30 mouse cellular contexts compared by ENCODE assay signal in genomic region chr1:123756055-123756454, GRCm38 (mm10).
"Had no signal": no experiment of that assay in that cellular context is flagged by ENCODE, and none has a peak within 500 bp of the region (broad histone marks: within the 10 kb centered on the region; RNA-seq: fewer than 3 reads in every experiment).

No protein-coding gene starts in this region.

- H3K27me3 ChIP-seq: limb, embryonic 12.5 days; limb, embryonic 13.5 days; limb, embryonic 15.5 days; liver, embryonic 12.5 days; liver, embryonic 13.5 days; liver, embryonic 15.5 days; lung, embryonic 15.5 days; megakaryocyte, embryonic 14.5 days; midbrain, embryonic 12.5 days; midbrain, embryonic 13.5 days; midbrain, embryonic 15.5 days had no signal

- H3K36me3 ChIP-seq: limb, embryonic 10.5 days; limb, embryonic 12.5 days; limb, embryonic 13.5 days; limb, embryonic 15.5 days; liver, embryonic 12.5 days; liver, embryonic 13.5 days; liver, embryonic 15.5 days; lung, embryonic 15.5 days; midbrain, embryonic 10.5 days; midbrain, embryonic 12.5 days; midbrain, embryonic 13.5 days; midbrain, embryonic 15.5 days had no signal

- DNase-seq: left cerebral cortex, postnatal 4 days; liver; liver, embryonic 13.5 days; liver, postnatal 0 days; lung, adult 18-20 months; lung, adult 2 months; lung, embryonic 14.5 days; lung, postnatal 10 days; lung, postnatal 14 days; lung, postnatal 36 days; lung, postnatal 4 days; midbrain, embryonic 14.5 days had no signal

- H3K4me3 ChIP-seq: limb, embryonic 10.5 days; limb, embryonic 12.5 days; limb, embryonic 13.5 days; limb, embryonic 15.5 days; liver, embryonic 12.5 days; liver, embryonic 13.5 days; liver, embryonic 15.5 days; lung, embryonic 15.5 days; megakaryocyte, embryonic 14.5 days; midbrain, embryonic 10.5 days; midbrain, embryonic 12.5 days; midbrain, embryonic 13.5 days; midbrain, embryonic 15.5 days; myocyte had no signal

- ATAC-seq: liver, embryonic 12.5 days; liver, postnatal 0 days; lung, postnatal 0 days; midbrain, embryonic 13.5 days; midbrain, embryonic 15.5 days; midbrain, embryonic 16.5 days had no signal

- H3K9ac ChIP-seq: limb, embryonic 12.5 days; limb, embryonic 13.5 days; limb, embryonic 15.5 days; liver, embryonic 12.5 days; liver, embryonic 13.5 days; liver, embryonic 14.5 days; liver, embryonic 15.5 days; liver, postnatal 0 days; lung, embryonic 14.5 days; lung, embryonic 15.5 days; midbrain, embryonic 12.5 days; midbrain, embryonic 13.5 days; midbrain, embryonic 15.5 days had no signal

- H3K4me1 ChIP-seq: limb, embryonic 10.5 days; limb, embryonic 12.5 days; limb, embryonic 13.5 days; limb, embryonic 15.5 days; liver, embryonic 12.5 days; liver, embryonic 13.5 days; liver, embryonic 15.5 days; lung, embryonic 15.5 days; megakaryocyte, embryonic 14.5 days; midbrain, embryonic 10.5 days; midbrain, embryonic 12.5 days; midbrain, embryonic 13.5 days; midbrain, embryonic 15.5 days had no signal

- H3K4me2 ChIP-seq: limb, embryonic 12.5 days; limb, embryonic 13.5 days; limb, embryonic 15.5 days; liver, embryonic 12.5 days; liver, embryonic 13.5 days; liver, embryonic 15.5 days; lung, embryonic 14.5 days; lung, embryonic 15.5 days; midbrain, embryonic 11.5 days; midbrain, embryonic 12.5 days; midbrain, embryonic 13.5 days; midbrain, embryonic 15.5 days had no signal

- H3K9me3 ChIP-seq: limb, embryonic 10.5 days; limb, embryonic 12.5 days; limb, embryonic 13.5 days; limb, embryonic 15.5 days; liver, embryonic 12.5 days; liver, embryonic 13.5 days; liver, embryonic 15.5 days; lung, embryonic 15.5 days; megakaryocyte, embryonic 14.5 days; midbrain, embryonic 10.5 days; midbrain, embryonic 12.5 days; midbrain, embryonic 13.5 days; midbrain, embryonic 15.5 days had no signal

- H3K27ac ChIP-seq: limb, embryonic 10.5 days; limb, embryonic 12.5 days; limb, embryonic 13.5 days; limb, embryonic 15.5 days; liver, embryonic 12.5 days; liver, embryonic 13.5 days; liver, embryonic 14.5 days; liver, embryonic 15.5 days; lung, embryonic 15.5 days; macrophage; midbrain, embryonic 10.5 days; midbrain, embryonic 12.5 days; midbrain, embryonic 13.5 days; midbrain, embryonic 15.5 days had no signal
